Mouse (Mus musculus) forebrain, embryonic 16.5 days (tissue): ENCODE measurements around the gene Btbd7. TPM values are rescaled to one million over a fixed set of nuclear protein-coding genes. Genes with fewer than 3 reads are reported as not detected.

Experiments
- ATAC-seq: fragments of 200-750 bp; cut with Nextera tagmentation; 2 replicates; pipeline ENCODE4 v1.8.0; 2017; ENCODE audit warnings: mild to moderate bottlenecking, moderate library complexity
- H3K27ac ChIP-seq: fragments of 300-500 bp; sonication (generic); 2 replicates; pipeline ENCODE4 v1.5.1; 2014; ENCODE audit warnings: low read length, control low read depth
- H3K27me3 ChIP-seq: fragments of 300-500 bp; sonication (generic); replicated peaks from 2 replicates; pipeline ENCODE4 v1.6.1; 2014; ENCODE audit warnings: low read length; ENCODE audit not compliant: control insufficient read depth, insufficient read depth
- H3K36me3 ChIP-seq: fragments of 300-500 bp; sonication (generic); 2 replicates; pipeline ENCODE4 v1.6.1; 2014; ENCODE audit not compliant: control insufficient read depth, insufficient read depth
- H3K4me1 ChIP-seq: fragments of 300-500 bp; sonication (generic); replicated peaks from 2 replicates; pipeline ENCODE4 v1.6.1; 2014; ENCODE audit warnings: low read length; ENCODE audit not compliant: control insufficient read depth, insufficient read depth
- H3K4me2 ChIP-seq: fragments of 300-500 bp; sonication (generic); 2 replicates; pipeline ENCODE4 v1.6.1; 2014; ENCODE audit warnings: mild to moderate bottlenecking, low read length, control low read depth
- H3K4me3 ChIP-seq: fragments of 300-500 bp; sonication (generic); replicated peaks from 2 replicates; pipeline ENCODE4 v1.5.1; 2014; ENCODE audit warnings: mild to moderate bottlenecking, low read length, control low read depth
- H3K9ac ChIP-seq: fragments of 300-500 bp; sonication (generic); replicated peaks from 2 replicates; pipeline ENCODE4 v1.6.1; 2014; ENCODE audit warnings: low read depth, low read length, control low read depth
- H3K9me3 ChIP-seq: fragments of 300-500 bp; sonication (generic); 2 replicates; pipeline ENCODE4 v1.6.1; 2016; ENCODE audit warnings: low read length; ENCODE audit not compliant: control insufficient read depth
- WGBS: fragments of 180-500 bp; shearing (Covaris S2); extraction: QIAGEN DNeasy Blood & Tissue Kit; methylation state at CpG from one replicate; pipeline ENCODE4 v1.1.7; 2014; 5-methylcytosine and 5-hydroxymethylcytosine counted together
- polyA plus RNA-seq: library from polyadenylated mRNA; unstranded; fragments of >200 nt; fragmentation: Nextera tagmentation; extraction: Ambion mirVana; gene quantifications from 2 replicates; pipeline ENCODE4 v1.2.1, GENCODE M21; 2015

Gene Btbd7
- polyA plus RNA-seq, 1 experiment from 2014 or later = 16.1 TPM

DNA sequence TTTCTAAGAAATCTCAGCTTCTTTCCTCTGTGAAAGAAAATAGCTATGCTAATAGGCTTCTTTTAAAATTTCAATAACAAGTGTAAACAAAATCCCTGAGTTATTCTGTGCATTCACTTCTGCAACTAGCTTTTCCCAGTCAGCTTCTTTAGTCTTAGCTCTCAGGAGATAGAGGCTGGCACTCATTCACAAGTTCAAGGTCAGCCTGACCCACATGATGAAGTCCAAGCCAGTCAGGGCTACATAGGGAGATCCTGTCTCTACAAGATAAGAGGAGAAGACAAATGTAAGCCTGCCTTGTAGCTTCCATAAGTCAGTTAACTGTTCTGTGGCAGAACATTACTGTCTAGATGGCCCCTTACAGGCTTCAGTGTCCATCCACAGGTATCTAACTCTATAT is 114.6 kb downstream of the Btbd7 start:
- Histone ChIP-seq H3K4me2 (no peak overlapping the region), H3K4me1 (peaks cover 10% of the 10 kb centered on the region), H3K4me3 (no peak overlapping the region), H3K27me3 (no peaks in the 10 kb centered on the region), H3K36me3 (peaks cover 27% of the 10 kb centered on the region), H3K9ac (no peak overlapping the region), H3K9me3 (no peaks in the 10 kb centered on the region), H3K27ac (no peak overlapping the region)
- no peak for ATAC-seq

DNA sequence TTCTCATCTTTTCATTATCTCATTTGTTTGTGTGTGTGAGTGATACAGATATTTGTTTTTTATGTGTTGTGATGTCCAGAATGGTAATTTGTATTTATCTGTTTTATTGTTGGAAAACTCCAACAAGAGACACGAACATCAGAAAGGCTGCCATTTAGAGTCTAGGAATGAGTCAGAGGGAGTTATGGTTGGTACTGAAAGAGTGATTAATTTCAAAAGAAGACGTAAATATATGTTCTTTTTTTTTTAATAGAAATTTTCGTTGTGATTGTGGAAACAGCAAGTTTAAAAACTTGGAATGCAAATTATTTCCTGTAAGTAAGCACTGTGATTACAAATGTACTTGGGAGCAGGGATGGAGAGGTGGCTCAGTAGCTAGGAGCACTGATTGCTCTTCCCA is 116.6 kb downstream of the Btbd7 start:
- H3K9ac ChIP-seq = no peak overlapping the region
- WGBS = 90% methylated on average over 3 of the region's 3 CpGs
- H3K36me3 ChIP-seq = peaks cover 21% of the 10 kb centered on the region
- no peak overlapping the region for H3K27ac ChIP-seq
- no peaks in the 10 kb centered on the region for H3K27me3 ChIP-seq
- peaks cover 17% of the 10 kb centered on the region for H3K4me1 ChIP-seq
- H3K4me2 ChIP-seq = no peak overlapping the region
- H3K4me3 ChIP-seq = no peak overlapping the region
- ATAC-seq = no peak
- H3K9me3 ChIP-seq = no peaks in the 10 kb centered on the region

DNA sequence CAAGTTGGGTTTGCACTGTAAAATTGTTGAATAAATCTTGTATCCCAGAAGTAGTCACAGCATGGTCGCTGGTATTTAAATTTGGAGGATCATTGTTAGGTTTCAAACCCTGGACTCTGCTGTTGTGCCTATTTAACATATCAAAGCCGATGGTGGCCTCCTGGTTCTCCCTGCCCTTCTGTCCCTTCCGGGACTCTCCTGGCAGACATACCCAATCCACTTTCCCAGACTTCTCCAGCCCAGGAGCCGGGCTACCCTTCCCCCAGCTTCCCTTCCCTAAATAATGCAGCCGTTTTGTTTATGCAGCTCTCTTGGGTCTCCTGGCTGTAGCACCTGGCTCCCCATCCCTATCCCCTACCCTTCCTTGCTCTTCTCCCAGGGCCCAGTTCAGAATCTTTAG is 119.3 kb downstream of the Btbd7 start:
- H3K4me3 ChIP-seq = peak overlapping the region; percentile 91
- peak overlapping the region; percentile 80 for H3K9ac ChIP-seq
- H3K27me3 ChIP-seq = no peaks in the 10 kb centered on the region
- peak overlapping the region; percentile 98 for H3K4me2 ChIP-seq
- peaks cover 8% of the 10 kb centered on the region for H3K36me3 ChIP-seq
- no peaks in the 10 kb centered on the region for H3K9me3 ChIP-seq
- no peak overlapping the region for H3K27ac ChIP-seq
- peaks cover 27% of the 10 kb centered on the region for H3K4me1 ChIP-seq
- WGBS = 1% methylated on average over 5 of the region's 5 CpGs
- no peak for ATAC-seq

DNA sequence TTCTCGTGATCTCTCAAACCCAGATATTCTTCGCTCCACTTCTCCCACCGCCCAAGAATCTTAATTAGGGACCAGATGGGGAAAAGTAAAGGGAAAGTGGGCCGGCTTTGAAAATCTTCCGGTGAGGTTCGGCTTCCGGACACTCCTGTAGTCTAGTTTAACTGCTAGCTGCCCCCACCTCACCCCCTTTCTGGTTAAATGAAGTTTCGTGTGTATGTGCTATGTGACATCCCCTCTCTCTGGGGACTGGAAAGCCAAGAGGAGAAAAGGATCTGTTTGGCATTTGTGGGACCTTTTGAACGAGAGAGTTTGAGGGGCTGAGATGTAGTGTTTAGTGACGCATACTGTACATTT is 119.9 kb downstream of the Btbd7 start, which contains the start of gene Gm20604:
Gene Gm20604 (minus strand): TSS at position 270 of the 354 bp plus-strand sequence.
- peaks cover 5% of the 10 kb centered on the region; the same call in 1 of the 2 replicates for H3K36me3 ChIP-seq
- H3K9me3 ChIP-seq = no peaks in the 10 kb centered on the region
- H3K4me3 ChIP-seq = peak within 1 kb of the TSS; percentile 91
- H3K27me3 ChIP-seq = no peaks in the 10 kb centered on the region
- peak within 1 kb of the TSS; percentile 89 for H3K27ac ChIP-seq
- peaks cover 27% of the 10 kb centered on the region for H3K4me1 ChIP-seq
- peak within 1 kb of the TSS; percentile 80 for H3K9ac ChIP-seq
- 0% methylated on average over 10 of the region's 10 CpGs for WGBS
- no peak for ATAC-seq
- H3K4me2 ChIP-seq = peak within 1 kb of the TSS; percentile 98

GRCm38 (mm10) chr12:102757689-102758402 is 120.4 kb downstream of the Btbd7 start, which contains the start of the genes Gm28051, Gon7 and Ubr7:
Gene Gm28051 (minus strand): TSS chr12:102757765.
Gene Gon7 (minus strand): TSS chr12:102757803.
Gene Ubr7 (plus strand): TSS chr12:102757967.
- no peaks in the 10 kb centered on the region for H3K27me3 ChIP-seq
- peak within 1 kb of the TSS; percentile 80 for H3K9ac ChIP-seq
- WGBS = under 1% methylated on average over 69 of the region's 73 CpGs
- H3K4me3 ChIP-seq = peak within 1 kb of the TSS; percentile 91
- ATAC-seq = peak; percentile 98
- peak within 1 kb of the TSS; percentile 89 for H3K27ac ChIP-seq
- H3K9me3 ChIP-seq = no peaks in the 10 kb centered on the region
- H3K4me2 ChIP-seq = peak within 1 kb of the TSS; percentile 98
- H3K4me1 ChIP-seq = peaks cover 27% of the 10 kb centered on the region
- peaks cover 5% of the 10 kb centered on the region; the same call in 1 of the 2 replicates for H3K36me3 ChIP-seq

- Histone ChIP-seq H3K4me2 (peak overlapping the region; percentile 78), H3K27ac (peak overlapping the region; percentile 89), H3K36me3 (0 out of 2 replicates have a peak, but pooled peaks cover under 1% of the 10 kb centered on the region), H3K9me3 (no peaks in the 10 kb centered on the region), H3K9ac (peak overlapping the region; percentile 74), H3K4me1 (peaks cover 27% of the 10 kb centered on the region), H3K4me3 (peak overlapping the region; percentile 91), H3K27me3 (no peaks in the 10 kb centered on the region)
- WGBS = 1% methylated on average over 46 of the region's 46 CpGs
- ATAC-seq = no peak; the same call in 1 of the 2 replicates
Measured at GRCm38 (mm10) chr12:102757055-102757688, 121.1 kb downstream of the Btbd7 start.

GRCm38 (mm10) chr12:102756304-102756703 is 122.0 kb downstream of the Btbd7 start:
- H3K27ac ChIP-seq = no peak overlapping the region
- H3K9ac ChIP-seq = no peak overlapping the region
- peak overlapping the region; percentile 91 for H3K4me3 ChIP-seq
- no peaks in the 10 kb centered on the region for H3K9me3 ChIP-seq
- H3K4me2 ChIP-seq = peak overlapping the region; percentile 78
- no peaks in the 10 kb centered on the region for H3K36me3 ChIP-seq
- peaks cover 27% of the 10 kb centered on the region for H3K4me1 ChIP-seq
- WGBS = 85% methylated on average over 7 of the region's 7 CpGs
- H3K27me3 ChIP-seq = no peaks in the 10 kb centered on the region
- no peak for ATAC-seq

- no peak overlapping the region for H3K4me3 ChIP-seq
- no peak overlapping the region for H3K27ac ChIP-seq
- no peak for ATAC-seq
- H3K36me3 ChIP-seq = peaks cover 2% of the 10 kb centered on the region; the same call in 1 of the 2 replicates
- H3K4me1 ChIP-seq = peaks cover 10% of the 10 kb centered on the region
- no peaks in the 10 kb centered on the region for H3K9me3 ChIP-seq
- no peak overlapping the region for H3K9ac ChIP-seq
- H3K27me3 ChIP-seq = no peaks in the 10 kb centered on the region
- WGBS = 90% methylated on average over 3 of the region's 3 CpGs
- H3K4me2 ChIP-seq = no peak overlapping the region
Measured at GRCm38 (mm10) chr12:102748256-102748655, 130.0 kb downstream of the Btbd7 start.

DNA sequence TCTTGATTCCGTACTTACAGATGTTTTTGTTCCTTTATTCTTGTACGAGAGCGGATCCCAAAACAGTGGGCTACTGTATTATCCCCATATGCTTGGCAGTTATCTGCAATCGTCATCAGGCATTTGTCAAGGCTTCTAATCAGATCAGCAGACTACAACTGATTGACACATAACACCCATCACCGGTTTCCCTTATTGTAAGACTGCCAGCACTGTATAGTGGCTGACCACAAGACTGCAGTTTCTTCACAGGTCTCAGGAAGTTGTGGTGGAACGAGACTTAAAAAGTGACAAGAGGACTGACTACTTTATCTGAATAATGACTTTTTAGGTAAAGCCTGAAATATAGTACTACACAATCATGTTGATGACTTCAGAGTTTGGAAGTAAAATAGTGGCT is 133.4 kb downstream of the Btbd7 start:
- no peak for ATAC-seq
- H3K9ac ChIP-seq = no peak overlapping the region
- no peaks in the 10 kb centered on the region for H3K27me3 ChIP-seq
- no peaks in the 10 kb centered on the region for H3K9me3 ChIP-seq
- H3K4me3 ChIP-seq = no peak overlapping the region
- WGBS = 47% methylated on average over 6 of the region's 6 CpGs
- peaks cover 21% of the 10 kb centered on the region for H3K4me1 ChIP-seq
- no peak overlapping the region for H3K27ac ChIP-seq
- H3K36me3 ChIP-seq = peaks cover 2% of the 10 kb centered on the region; the same call in 1 of the 2 replicates
- peak overlapping the region; percentile 74; the same call in 1 of the 2 replicates for H3K4me2 ChIP-seq
